Mouse (Mus musculus): ENCODE measurements at regions not wholly inside any gene's neighbourhood (a gene's known extent, or its start where the extent isn't known, plus 50 kb on each side); places are given as distances from the start of the nearest gene placed in this dataset.

- H3K4me3 ChIP-seq (ENCODE audit: low read depth, low read length) = no peak overlapping the region
- 73% methylated on average over 8 of the region's 8 CpGs for WGBS
- no peak for DNase-seq (ENCODE audit: low spot score)
These were observed 196.9 kb downstream of the Plpp3 start for GRCm38 (mm10) chr4:105354097-105354496.

GRCm38 (mm10) chr4:105356616-105357015 is 199.5 kb downstream of the Plpp3 start:
- DNase-seq (ENCODE audit: low spot score) (peak; percentile 53), ATAC-seq (ENCODE audit: low FRiP score) (peak; percentile 76)
- H3K9ac ChIP-seq (ENCODE audit: low read depth, low read length) = no peak overlapping the region
- no peak overlapping the region for H3K27ac ChIP-seq (ENCODE audit: low read depth, low read length)
- no peak overlapping the region for H3K4me2 ChIP-seq (replicated peaks; ENCODE audit: low read depth, low read length)
- H3K4me3 ChIP-seq (ENCODE audit: low read depth, low read length) = no peak overlapping the region
- no peaks in the 10 kb centered on the region for H3K27me3 ChIP-seq (ENCODE audit: control insufficient read depth, insufficient read depth, low read length)
- H3K9me3 ChIP-seq (ENCODE audit: control insufficient read depth, low read length) = no peaks in the 10 kb centered on the region
- H3K36me3 ChIP-seq (ENCODE audit: control insufficient read depth, insufficient read depth, low read length) = no peaks in the 10 kb centered on the region
- 23% methylated on average over 3 of the region's 3 CpGs for WGBS
- peaks cover 3% of the 10 kb centered on the region; the same call in 1 of the 2 replicates for H3K4me1 ChIP-seq (replicated peaks; ENCODE audit: control insufficient read depth, insufficient read depth, low read length)

More at GRCm38 (mm10) chr4:105354097-105354496, 196.9 kb downstream of the Plpp3 start:
- no peak for ATAC-seq (ENCODE audit: low FRiP score)
- no peak overlapping the region for H3K9ac ChIP-seq (ENCODE audit: low read depth, low read length)
- no peaks in the 10 kb centered on the region for H3K27me3 ChIP-seq (ENCODE audit: control insufficient read depth, insufficient read depth, low read length)
- H3K27ac ChIP-seq (ENCODE audit: low read depth, low read length) = no peak overlapping the region
- H3K9me3 ChIP-seq (ENCODE audit: control insufficient read depth, low read length) = no peaks in the 10 kb centered on the region
- H3K4me1 ChIP-seq (replicated peaks; ENCODE audit: control insufficient read depth, insufficient read depth, low read length) = peaks cover 3% of the 10 kb centered on the region; the same call in 1 of the 2 replicates
- no peak overlapping the region for H3K4me2 ChIP-seq (replicated peaks; ENCODE audit: low read depth, low read length)
- H3K36me3 ChIP-seq (ENCODE audit: control insufficient read depth, insufficient read depth, low read length) = no peaks in the 10 kb centered on the region

- H3K9me3 ChIP-seq (ENCODE audit: control insufficient read depth, low read length) = no peaks in the 10 kb centered on the region
- H3K27ac ChIP-seq (ENCODE audit: low read depth, low read length) = no peak overlapping the region
- no peak overlapping the region for H3K4me2 ChIP-seq (replicated peaks; ENCODE audit: low read depth, low read length)
- H3K4me1 ChIP-seq (replicated peaks; ENCODE audit: control insufficient read depth, insufficient read depth, low read length) = peaks cover 3% of the 10 kb centered on the region; the same call in 1 of the 2 replicates
- no peak overlapping the region for H3K9ac ChIP-seq (ENCODE audit: low read depth, low read length)
- 81% methylated on average over 2 of the region's 2 CpGs for WGBS
- H3K4me3 ChIP-seq (ENCODE audit: low read depth, low read length) = no peak overlapping the region
- ATAC-seq (ENCODE audit: low FRiP score) (no peak), DNase-seq (ENCODE audit: low spot score) (no peak)
- no peaks in the 10 kb centered on the region for H3K36me3 ChIP-seq (ENCODE audit: control insufficient read depth, insufficient read depth, low read length)
- H3K27me3 ChIP-seq (ENCODE audit: control insufficient read depth, insufficient read depth, low read length) = no peaks in the 10 kb centered on the region
These were observed 201.6 kb downstream of the Plpp3 start for GRCm38 (mm10) chr4:105358725-105359124.

- DNase-seq (ENCODE audit: low spot score) (no peak), ATAC-seq (ENCODE audit: low FRiP score) (no peak)
- H3K27me3 ChIP-seq (ENCODE audit: control insufficient read depth, insufficient read depth, low read length) = no peaks in the 10 kb centered on the region
- no peaks in the 10 kb centered on the region for H3K36me3 ChIP-seq (ENCODE audit: control insufficient read depth, insufficient read depth, low read length)
- no peak overlapping the region for H3K4me2 ChIP-seq (replicated peaks; ENCODE audit: low read depth, low read length)
- no peak overlapping the region for H3K27ac ChIP-seq (ENCODE audit: low read depth, low read length)
- no peak overlapping the region for H3K4me3 ChIP-seq (ENCODE audit: low read depth, low read length)
- no peaks in the 10 kb centered on the region for H3K4me1 ChIP-seq (replicated peaks; ENCODE audit: control insufficient read depth, insufficient read depth, low read length)
- H3K9me3 ChIP-seq (ENCODE audit: control insufficient read depth, low read length) = no peaks in the 10 kb centered on the region
- H3K9ac ChIP-seq (ENCODE audit: low read depth, low read length) = no peak overlapping the region
- WGBS = 90% methylated on average over 6 of the region's 6 CpGs
These were observed 207.3 kb downstream of the Plpp3 start for GRCm38 (mm10) chr4:105364496-105364895.

- H3K9me3 ChIP-seq (ENCODE audit: control insufficient read depth, low read length) = no peaks in the 10 kb centered on the region
- no peaks in the 10 kb centered on the region for H3K36me3 ChIP-seq (ENCODE audit: control insufficient read depth, insufficient read depth, low read length)
- H3K9ac ChIP-seq (ENCODE audit: low read depth, low read length) = no peak overlapping the region
- no peak for DNase-seq (ENCODE audit: low spot score)
- 77% methylated on average over 5 of the region's 5 CpGs for WGBS
- no peaks in the 10 kb centered on the region for H3K4me1 ChIP-seq (replicated peaks; ENCODE audit: control insufficient read depth, insufficient read depth, low read length)
- no peak overlapping the region for H3K27ac ChIP-seq (ENCODE audit: low read depth, low read length)
- H3K27me3 ChIP-seq (ENCODE audit: control insufficient read depth, insufficient read depth, low read length) = no peaks in the 10 kb centered on the region
- no peak overlapping the region for H3K4me2 ChIP-seq (replicated peaks; ENCODE audit: low read depth, low read length)
- no peak overlapping the region for H3K4me3 ChIP-seq (ENCODE audit: low read depth, low read length)
- ATAC-seq (ENCODE audit: low FRiP score) = no peak
These were observed 207.9 kb downstream of the Plpp3 start for GRCm38 (mm10) chr4:105365076-105365475.

- no peak overlapping the region for H3K9ac ChIP-seq (ENCODE audit: low read depth, low read length)
- H3K4me1 ChIP-seq (replicated peaks; ENCODE audit: control insufficient read depth, insufficient read depth, low read length) = peaks cover 4% of the 10 kb centered on the region; the same call in 1 of the 2 replicates
- peak overlapping the region; percentile 24; the same call in 1 of the 2 replicates for H3K27ac ChIP-seq (ENCODE audit: low read depth, low read length)
- no peaks in the 10 kb centered on the region for H3K36me3 ChIP-seq (ENCODE audit: control insufficient read depth, insufficient read depth, low read length)
- no peak overlapping the region for H3K4me3 ChIP-seq (ENCODE audit: low read depth, low read length)
- WGBS = 38% methylated on average over 5 of the region's 5 CpGs
- H3K4me2 ChIP-seq (replicated peaks; ENCODE audit: low read depth, low read length) = no peak overlapping the region
- H3K27me3 ChIP-seq (ENCODE audit: control insufficient read depth, insufficient read depth, low read length) = no peaks in the 10 kb centered on the region
- ATAC-seq (ENCODE audit: low FRiP score) = no peak; the same call in 1 of the 2 replicates
- H3K9me3 ChIP-seq (ENCODE audit: control insufficient read depth, low read length) = no peaks in the 10 kb centered on the region
- peak; percentile 42 for DNase-seq (ENCODE audit: low spot score)
These were observed 219.4 kb downstream of the Plpp3 start for GRCm38 (mm10) chr4:105376591-105376990.

DNA sequence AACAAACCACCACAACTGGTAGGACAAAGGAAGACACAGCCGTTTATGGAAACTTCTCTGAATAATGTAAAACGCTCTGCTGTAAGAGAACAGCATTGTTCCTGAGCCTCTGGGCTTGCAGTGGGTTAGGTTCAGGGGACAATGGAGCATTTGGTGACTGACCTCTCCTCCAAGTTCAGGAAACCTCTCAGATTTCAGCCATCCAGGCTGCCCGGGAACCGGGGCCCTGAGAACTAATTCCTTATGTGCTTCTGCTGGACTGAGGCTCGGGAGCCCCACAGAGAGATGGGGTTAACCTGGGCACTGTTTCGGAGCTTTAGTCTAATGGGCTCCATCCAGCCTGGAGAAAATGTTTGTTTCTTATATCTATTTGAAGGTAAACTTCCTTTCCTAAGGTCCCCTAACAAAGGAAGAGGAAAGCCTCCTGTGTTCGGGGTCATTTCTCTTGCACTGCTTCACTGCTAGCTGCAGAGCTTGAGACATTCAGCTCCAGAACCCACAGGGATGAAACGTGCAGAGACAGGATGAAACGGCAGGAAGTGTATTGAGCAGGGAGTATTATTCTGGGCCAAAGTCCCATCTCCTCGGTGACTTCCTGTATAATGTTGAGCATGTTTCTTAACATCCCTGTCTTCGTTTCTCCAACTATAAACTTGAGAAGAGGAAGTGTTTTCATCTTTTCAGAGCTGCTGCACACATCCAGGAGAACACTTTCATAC is 220.5 kb downstream of the Plpp3 start:
- whole genome bisulfite sequencing = 54% methylated on average over 11 of the region's 11 CpGs
- Histone ChIP-seq H3K4me3 (ENCODE audit: low read depth, low read length) (no peak overlapping the region), H3K9me3 (ENCODE audit: control insufficient read depth, low read length) (no peaks in the 10 kb centered on the region), H3K36me3 (ENCODE audit: control insufficient read depth, insufficient read depth, low read length) (no peaks in the 10 kb centered on the region), H3K27ac (ENCODE audit: low read depth, low read length) (no peak overlapping the region), H3K27me3 (ENCODE audit: control insufficient read depth, insufficient read depth, low read length) (no peaks in the 10 kb centered on the region), H3K4me1 (replicated peaks; ENCODE audit: control insufficient read depth, insufficient read depth, low read length) (peaks cover 4% of the 10 kb centered on the region; the same call in 1 of the 2 replicates), H3K9ac (ENCODE audit: low read depth, low read length) (no peak overlapping the region), H3K4me2 (replicated peaks; ENCODE audit: low read depth, low read length) (no peak overlapping the region)
- peak; percentile 32 for DNase-seq (ENCODE audit: low spot score)
- ATAC-seq (ENCODE audit: low FRiP score) = no peak

GRCm38 (mm10) chr4:105384826-105385225 is 227.7 kb downstream of the Plpp3 start:
- Histone ChIP-seq H3K36me3 (ENCODE audit: control insufficient read depth, insufficient read depth, low read length) (no peaks in the 10 kb centered on the region), H3K4me3 (ENCODE audit: low read depth, low read length) (no peak overlapping the region), H3K9ac (ENCODE audit: low read depth, low read length) (no peak overlapping the region), H3K4me2 (replicated peaks; ENCODE audit: low read depth, low read length) (no peak overlapping the region), H3K27ac (ENCODE audit: low read depth, low read length) (no peak overlapping the region), H3K9me3 (ENCODE audit: control insufficient read depth, low read length) (no peaks in the 10 kb centered on the region), H3K4me1 (replicated peaks; ENCODE audit: control insufficient read depth, insufficient read depth, low read length) (no peaks in the 10 kb centered on the region), H3K27me3 (ENCODE audit: control insufficient read depth, insufficient read depth, low read length) (no peaks in the 10 kb centered on the region)
- ATAC-seq (ENCODE audit: low FRiP score) (no peak), DNase-seq (ENCODE audit: low spot score) (no peak)
- 63% methylated on average over 3 of the region's 3 CpGs for WGBS

- H3K9me3 ChIP-seq (ENCODE audit: control insufficient read depth, low read length) = no peaks in the 10 kb centered on the region
- WGBS = 86% methylated on average over 5 of the region's 5 CpGs
- no peak overlapping the region for H3K27ac ChIP-seq (ENCODE audit: low read depth, low read length)
- no peaks in the 10 kb centered on the region for H3K36me3 ChIP-seq (ENCODE audit: control insufficient read depth, insufficient read depth, low read length)
- H3K27me3 ChIP-seq (ENCODE audit: control insufficient read depth, insufficient read depth, low read length) = no peaks in the 10 kb centered on the region
- DNase-seq (ENCODE audit: low spot score) (no peak), ATAC-seq (ENCODE audit: low FRiP score) (no peak)
- H3K9ac ChIP-seq (ENCODE audit: low read depth, low read length) = no peak overlapping the region
- no peak overlapping the region for H3K4me2 ChIP-seq (replicated peaks; ENCODE audit: low read depth, low read length)
- no peak overlapping the region for H3K4me3 ChIP-seq (ENCODE audit: low read depth, low read length)
- H3K4me1 ChIP-seq (replicated peaks; ENCODE audit: control insufficient read depth, insufficient read depth, low read length) = no peaks in the 10 kb centered on the region
These were observed 228.3 kb downstream of the Plpp3 start for GRCm38 (mm10) chr4:105385481-105385880.

All from hindbrain, embryonic 11.5 days (tissue).